Mouse (Mus musculus) liver, embryonic 11.5 days (tissue): ENCODE measurements around the gene Clrn1. TPM values are rescaled to one million over a fixed set of nuclear protein-coding genes. Genes with fewer than 3 reads are reported as not detected.

ENCODE experiments used
- ATAC-seq: fragments of 200-750 bp; cut with Nextera tagmentation; replicated peaks from 2 replicates; pipeline ENCODE4 v1.8.0; 2017; ENCODE audit warnings: moderate number of reproducible peaks, mild to moderate bottlenecking, moderate TSS enrichment, moderate library complexity; ENCODE audit not compliant: low FRiP score
- DNase-seq: peaks from one replicate; pipeline ENCODE4 v3.0.0-alpha.2; 2017; ENCODE audit warnings: low spot score
- H3K27ac ChIP-seq: fragments of 300-500 bp; sonication (generic); 2 replicates; pipeline ENCODE4 v1.5.1; 2014; ENCODE audit warnings: mild to moderate bottlenecking, low read depth, low read length, control low read depth
- H3K27me3 ChIP-seq: fragments of 300-500 bp; sonication (generic); replicated peaks from 2 replicates; pipeline ENCODE4 v1.6.1; 2014; ENCODE audit warnings: low read length, mixed read lengths; ENCODE audit not compliant: control insufficient read depth, insufficient read depth
- H3K36me3 ChIP-seq: fragments of 300-500 bp; sonication (generic); 2 replicates; pipeline ENCODE4 v1.6.1; 2014; ENCODE audit warnings: mild to moderate bottlenecking, low read length, moderate library complexity, mixed read lengths; ENCODE audit not compliant: control insufficient read depth, insufficient read depth
- H3K4me1 ChIP-seq: fragments of 300-500 bp; sonication (generic); replicated peaks from 2 replicates; pipeline ENCODE4 v1.6.1; 2014; ENCODE audit warnings: low read length, mixed read lengths; ENCODE audit not compliant: control insufficient read depth, insufficient read depth
- H3K4me2 ChIP-seq: fragments of 300-500 bp; sonication (generic); 2 replicates; pipeline ENCODE4 v1.6.1; 2014; ENCODE audit warnings: mild to moderate bottlenecking, control low read depth, moderate library complexity
- H3K4me3 ChIP-seq: fragments of 300-500 bp; sonication (generic); 2 replicates; pipeline ENCODE4 v1.5.1; 2014; ENCODE audit warnings: low read depth, low read length, control low read depth
- H3K9ac ChIP-seq: fragments of 300-500 bp; sonication (generic); 2 replicates; pipeline ENCODE4 v1.6.1; 2014; ENCODE audit warnings: low read depth, low read length, control low read depth
- H3K9me3 ChIP-seq: fragments of 300-500 bp; sonication (generic); 2 replicates; pipeline ENCODE4 v1.6.1; 2016; ENCODE audit warnings: low read length, inconsistent platforms, mixed read lengths; ENCODE audit not compliant: control insufficient read depth
- WGBS: fragments of 180-500 bp; shearing (Covaris S2); extraction: QIAGEN DNeasy Blood & Tissue Kit; methylation state at CpG from one replicate; pipeline ENCODE4 v1.1.7; 2014; 5-methylcytosine and 5-hydroxymethylcytosine counted together
- polyA plus RNA-seq: library from polyadenylated mRNA; unstranded; fragments of >200 nt; fragmentation: Nextera tagmentation; extraction: Ambion mirVana; gene quantifications from 2 replicates; pipeline ENCODE4 v1.2.1, GENCODE M21; 2014

Gene Clrn1
- polyA plus RNA-seq: 0.21 and 0.27 TPM in 2 replicates

DNA sequence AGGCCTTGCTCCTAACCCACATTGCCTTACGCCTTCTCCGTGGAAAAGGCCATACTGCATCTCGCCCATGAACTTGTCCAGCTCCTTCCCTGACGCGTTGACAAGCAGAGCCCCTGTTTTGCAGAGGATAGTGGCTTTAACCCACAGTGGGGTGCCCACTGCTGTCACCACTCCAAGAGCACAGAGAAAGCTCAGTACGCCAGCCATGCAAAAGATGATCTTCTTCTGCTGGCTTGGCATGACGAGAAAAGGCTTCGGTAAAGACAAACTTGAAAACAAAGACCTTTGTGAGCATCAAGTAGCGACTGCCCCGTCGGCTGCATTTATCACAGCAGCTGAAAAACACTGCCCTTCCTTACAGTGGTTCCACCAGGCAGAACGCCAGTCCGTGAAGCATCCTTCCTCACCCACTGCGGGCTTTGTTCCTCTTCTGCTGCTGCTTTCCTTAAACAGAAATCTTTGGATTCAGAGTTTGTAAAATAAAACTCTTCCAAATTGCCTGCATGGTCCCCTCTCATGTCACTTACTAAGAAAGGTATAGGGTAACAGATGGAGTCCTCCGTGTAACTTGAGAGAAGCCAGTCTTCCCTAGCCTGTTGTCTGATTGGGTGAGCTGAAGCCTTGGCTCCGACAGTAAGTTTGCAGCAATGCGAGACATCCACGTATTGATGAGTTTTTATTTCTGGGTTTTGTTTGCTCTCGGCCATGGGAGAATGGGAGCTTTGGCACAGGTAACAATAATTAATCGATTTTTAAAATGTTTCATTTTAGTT, at the start of gene Clrn1:
Gene Clrn1 (minus strand): TSS at position 540 of the 773 bp plus-strand sequence.
- H3K27ac ChIP-seq: no peak within 1 kb of the TSS
- H3K4me3 ChIP-seq: no peak within 1 kb of the TSS
- H3K4me1 ChIP-seq: no peaks in the 10 kb centered on the region
- H3K9ac ChIP-seq: no peak within 1 kb of the TSS
- DNase-seq (no peak), ATAC-seq (no peak)
- no peak within 1 kb of the TSS for H3K4me2 ChIP-seq
- no peaks in the 10 kb centered on the region for H3K27me3 ChIP-seq
- 77% methylated on average over 20 of the region's 20 CpGs for WGBS
- no peaks in the 10 kb centered on the region for H3K9me3 ChIP-seq
- no peaks in the 10 kb centered on the region for H3K36me3 ChIP-seq

DNA sequence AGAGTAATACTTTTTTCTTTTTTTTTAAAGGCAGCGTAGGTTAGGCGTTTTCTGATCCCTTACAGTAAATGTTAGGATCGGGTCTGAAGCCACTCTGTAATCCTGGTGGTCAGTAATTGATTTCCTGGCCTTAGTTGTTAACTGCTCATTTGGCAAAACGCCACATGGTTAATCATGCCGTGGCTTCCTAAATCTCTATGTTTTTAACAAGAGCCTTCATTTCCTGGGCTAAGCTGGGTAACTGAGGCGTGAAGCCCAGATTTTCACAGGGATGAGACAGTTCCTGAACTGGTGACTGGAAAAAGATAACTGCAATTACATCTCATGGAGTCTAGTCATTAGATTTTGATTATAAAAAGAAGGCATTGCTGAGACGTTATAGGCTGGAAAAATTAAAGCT, 38.9 kb upstream of the Clrn1 start:
- Histone ChIP-seq H3K27ac (no peak overlapping the region), H3K9ac (no peak overlapping the region), H3K27me3 (no peaks in the 10 kb centered on the region), H3K4me1 (no peaks in the 10 kb centered on the region), H3K4me3 (no peak overlapping the region), H3K9me3 (no peaks in the 10 kb centered on the region), H3K4me2 (no peak overlapping the region), H3K36me3 (no peaks in the 10 kb centered on the region)
- WGBS: 71% methylated on average over 7 of the region's 7 CpGs
- DNase-seq (no peak), ATAC-seq (no peak)

DNA sequence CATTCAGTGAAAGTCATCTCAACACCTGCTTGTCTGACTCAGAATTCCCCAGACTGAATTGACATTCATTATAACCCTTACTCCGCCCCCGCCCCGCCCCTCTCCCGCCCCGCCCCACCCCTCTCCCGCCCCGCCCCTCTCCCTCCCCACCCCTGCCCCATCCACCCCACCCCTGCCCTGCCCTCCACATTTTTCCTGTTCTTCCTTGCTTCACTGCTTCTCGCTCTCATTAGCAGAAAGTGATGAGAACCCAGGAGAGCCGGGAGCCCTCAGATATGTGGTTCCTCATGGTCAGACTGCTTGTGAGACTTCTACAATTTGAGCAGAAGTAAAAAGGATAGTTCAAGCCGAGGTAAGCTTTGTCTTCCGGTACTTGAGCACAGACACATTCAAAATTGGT, 38.0 kb upstream of the Clrn1 start:
- WGBS: 70% methylated on average over 7 of the region's 11 CpGs
- DNase-seq: no peak
- Histone ChIP-seq H3K9ac (no peak overlapping the region), H3K4me1 (no peaks in the 10 kb centered on the region), H3K36me3 (no peaks in the 10 kb centered on the region), H3K27ac (no peak overlapping the region), H3K27me3 (no peaks in the 10 kb centered on the region), H3K4me3 (no peak overlapping the region), H3K4me2 (no peak overlapping the region), H3K9me3 (no peaks in the 10 kb centered on the region)
- no peak for ATAC-seq

DNA sequence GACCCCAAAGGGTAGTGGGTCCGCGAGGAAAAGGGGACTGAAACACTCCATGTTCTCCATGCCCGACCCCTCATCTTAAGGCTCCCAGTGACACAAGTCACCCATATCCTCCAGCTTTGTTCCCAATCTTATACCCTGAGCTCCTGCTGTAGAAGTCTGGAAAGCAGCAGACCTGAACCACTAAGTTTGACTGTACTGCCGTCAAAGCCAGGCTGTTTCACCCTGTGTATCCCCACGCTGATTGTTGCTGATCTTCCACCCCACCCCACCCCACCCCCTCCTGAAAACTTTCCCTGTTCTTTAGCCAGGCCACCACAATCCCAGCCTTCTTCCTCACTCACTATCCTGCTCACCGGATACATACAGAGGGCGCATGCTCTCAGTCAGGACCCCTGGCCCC, 37.5 kb upstream of the Clrn1 start:
- Histone ChIP-seq H3K27ac (no peak overlapping the region), H3K36me3 (no peaks in the 10 kb centered on the region), H3K4me1 (no peaks in the 10 kb centered on the region), H3K4me2 (no peak overlapping the region), H3K9ac (no peak overlapping the region), H3K27me3 (no peaks in the 10 kb centered on the region), H3K4me3 (no peak overlapping the region), H3K9me3 (no peaks in the 10 kb centered on the region)
- 80% methylated on average over 7 of the region's 7 CpGs for WGBS
- ATAC-seq: no peak
- DNase-seq: no peak

GRCm38 (mm10) chr3:58921316-58921715, 36.2 kb upstream of the Clrn1 start:
- 73% methylated on average over 5 of the region's 5 CpGs for WGBS
- no peaks in the 10 kb centered on the region for H3K4me1 ChIP-seq
- H3K9me3 ChIP-seq: no peaks in the 10 kb centered on the region
- no peak for ATAC-seq
- no peak overlapping the region for H3K4me2 ChIP-seq
- no peaks in the 10 kb centered on the region for H3K27me3 ChIP-seq
- DNase-seq: no peak
- no peak overlapping the region for H3K27ac ChIP-seq
- H3K4me3 ChIP-seq: no peak overlapping the region
- H3K36me3 ChIP-seq: no peaks in the 10 kb centered on the region
- no peak overlapping the region for H3K9ac ChIP-seq

DNA sequence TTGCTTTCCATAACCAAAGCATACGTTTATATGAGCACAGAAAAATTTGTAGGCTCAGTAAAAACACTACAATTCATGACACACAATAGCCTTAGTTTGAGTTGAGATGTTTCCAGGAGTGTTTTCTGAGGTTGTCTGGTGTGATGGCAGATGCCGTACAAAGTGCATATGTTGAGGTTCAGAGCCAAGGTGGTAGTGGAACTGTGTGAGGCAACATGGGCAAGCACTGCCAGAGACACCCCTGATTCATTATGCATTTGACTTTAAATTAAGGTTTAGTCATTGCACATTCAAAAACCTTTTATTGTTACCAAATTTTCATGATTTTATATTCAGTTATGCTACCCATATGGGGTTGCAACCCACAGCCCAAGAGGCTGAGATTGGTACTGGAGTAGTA, 19.5 kb upstream of the Clrn1 start:
- no peak for ATAC-seq

GRCm38 (mm10) chr3:58902051-58902758, 17.1 kb upstream of the Clrn1 start:
- no peak for ATAC-seq
- Histone ChIP-seq H3K9me3 (no peaks in the 10 kb centered on the region), H3K4me1 (no peaks in the 10 kb centered on the region), H3K4me3 (no peak overlapping the region), H3K36me3 (no peaks in the 10 kb centered on the region), H3K9ac (no peak overlapping the region), H3K4me2 (no peak overlapping the region), H3K27ac (no peak overlapping the region), H3K27me3 (no peaks in the 10 kb centered on the region)
- no peak for DNase-seq
- 88% methylated on average over 13 of the region's 13 CpGs for WGBS

More for the DNA sequence above, 19.5 kb upstream of the Clrn1 start:
- H3K9me3 ChIP-seq: no peaks in the 10 kb centered on the region
- H3K4me3 ChIP-seq: no peak overlapping the region
- H3K27ac ChIP-seq: no peak overlapping the region
- H3K4me1 ChIP-seq: no peaks in the 10 kb centered on the region
- no peaks in the 10 kb centered on the region for H3K27me3 ChIP-seq
- no peak overlapping the region for H3K9ac ChIP-seq
- H3K4me2 ChIP-seq: no peak overlapping the region
- H3K36me3 ChIP-seq: no peaks in the 10 kb centered on the region
- 74% methylated on average over 2 of the region's 2 CpGs for WGBS
- DNase-seq: no peak

DNA sequence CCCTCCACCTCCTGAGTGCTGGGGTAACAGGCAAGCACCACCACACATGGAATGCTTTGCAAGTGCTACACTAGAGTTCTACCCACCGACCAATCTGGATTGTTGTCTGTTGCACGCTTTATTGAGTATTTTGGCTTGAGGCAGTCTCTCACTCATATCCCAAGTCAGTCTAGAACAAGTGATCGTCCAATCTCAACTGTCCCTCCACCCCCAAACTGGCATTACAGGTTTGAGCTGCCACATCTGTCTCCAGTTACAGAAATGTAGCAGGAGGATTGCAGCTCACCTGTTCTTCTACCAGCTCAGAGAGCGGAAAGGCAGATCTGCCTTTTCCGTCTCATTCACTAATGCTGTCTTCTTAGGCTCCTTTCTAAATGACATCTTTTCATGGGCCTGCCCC, 10.0 kb upstream of the Clrn1 start:
- no peak overlapping the region for H3K9ac ChIP-seq
- WGBS: 86% methylated on average over 5 of the region's 5 CpGs
- H3K27ac ChIP-seq: no peak overlapping the region
- no peak for DNase-seq
- no peak overlapping the region for H3K4me2 ChIP-seq
- no peaks in the 10 kb centered on the region for H3K36me3 ChIP-seq
- no peaks in the 10 kb centered on the region for H3K4me1 ChIP-seq
- no peaks in the 10 kb centered on the region for H3K27me3 ChIP-seq
- no peak for ATAC-seq
- H3K4me3 ChIP-seq: no peak overlapping the region
- H3K9me3 ChIP-seq: no peaks in the 10 kb centered on the region

DNA sequence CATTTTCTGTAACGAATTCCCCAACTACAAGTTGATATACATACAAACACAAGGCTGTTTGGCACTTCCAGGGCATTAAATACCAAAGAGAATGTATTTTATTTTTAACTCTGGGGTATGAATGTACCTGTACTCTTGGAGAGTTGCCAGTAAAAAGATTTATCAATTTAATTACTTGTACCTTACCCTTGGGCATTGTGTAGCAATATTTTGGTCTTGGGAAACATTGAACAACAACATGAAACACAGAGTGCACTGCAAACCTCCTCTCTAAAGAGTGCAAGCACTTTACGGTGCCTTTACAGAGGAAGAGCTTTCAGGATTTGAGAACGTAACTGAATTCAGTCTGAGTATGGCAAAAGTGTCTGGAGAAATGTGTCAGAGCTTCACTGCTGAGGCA, 9.4 kb upstream of the Clrn1 start:
- no peak for ATAC-seq
- Histone ChIP-seq H3K9me3 (no peaks in the 10 kb centered on the region), H3K27me3 (no peaks in the 10 kb centered on the region), H3K36me3 (no peaks in the 10 kb centered on the region), H3K4me3 (no peak overlapping the region), H3K27ac (no peak overlapping the region), H3K4me1 (no peaks in the 10 kb centered on the region), H3K9ac (no peak overlapping the region), H3K4me2 (no peak overlapping the region)
- WGBS: 74% methylated on average over 3 of the region's 3 CpGs
- no peak for DNase-seq
